Mouse (Mus musculus): ENCODE data around the gene Zfp445.

Gene Zfp445

DNA sequence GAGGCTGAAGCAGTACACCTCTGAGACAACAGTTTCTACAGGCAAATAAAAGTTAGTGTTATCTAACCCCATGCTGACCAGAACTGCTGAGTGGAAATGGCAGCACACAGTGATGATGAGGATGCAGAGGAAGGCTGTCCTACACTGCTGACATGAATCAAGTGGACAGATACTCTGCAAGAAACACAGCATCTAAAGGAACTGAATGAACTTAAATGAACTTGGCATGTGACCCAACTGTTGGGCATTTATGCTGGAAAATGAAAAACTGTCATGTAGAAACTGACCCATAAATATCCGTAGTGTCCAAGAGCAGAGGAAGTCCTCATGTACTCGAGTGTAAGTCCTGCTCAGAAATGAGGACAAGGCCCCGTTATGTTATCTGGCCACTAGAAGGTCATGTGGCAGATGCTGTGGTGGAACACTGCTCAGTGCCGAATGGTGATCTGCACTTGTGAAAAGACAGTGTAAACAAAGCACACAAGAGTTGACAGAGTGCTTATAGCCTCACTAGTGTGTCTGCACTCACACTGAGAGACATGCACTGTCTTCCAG lies 35.9 kb downstream of the Zfp445 start:
- no peak for DNase-seq

DNA sequence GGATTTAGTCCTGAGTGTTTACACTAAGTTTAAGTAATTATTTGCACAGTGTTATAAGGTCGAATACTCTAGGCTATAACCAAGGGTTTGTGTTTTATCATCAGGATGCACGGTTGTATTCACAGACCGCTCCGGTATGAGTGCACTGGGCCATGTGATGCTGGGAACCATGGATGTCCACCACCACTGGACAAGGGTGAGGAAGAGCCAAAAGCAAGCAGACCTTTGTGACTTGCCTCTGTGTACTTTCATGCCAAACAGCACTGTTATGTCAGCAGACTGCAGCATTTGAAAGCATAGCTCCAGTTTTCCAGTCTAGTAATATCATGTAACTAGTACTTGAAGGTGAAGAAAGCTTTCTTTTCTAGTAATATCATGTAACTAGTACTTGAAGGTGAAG lies 39.1 kb downstream of the Zfp445 start:
- no peak for DNase-seq

DNA sequence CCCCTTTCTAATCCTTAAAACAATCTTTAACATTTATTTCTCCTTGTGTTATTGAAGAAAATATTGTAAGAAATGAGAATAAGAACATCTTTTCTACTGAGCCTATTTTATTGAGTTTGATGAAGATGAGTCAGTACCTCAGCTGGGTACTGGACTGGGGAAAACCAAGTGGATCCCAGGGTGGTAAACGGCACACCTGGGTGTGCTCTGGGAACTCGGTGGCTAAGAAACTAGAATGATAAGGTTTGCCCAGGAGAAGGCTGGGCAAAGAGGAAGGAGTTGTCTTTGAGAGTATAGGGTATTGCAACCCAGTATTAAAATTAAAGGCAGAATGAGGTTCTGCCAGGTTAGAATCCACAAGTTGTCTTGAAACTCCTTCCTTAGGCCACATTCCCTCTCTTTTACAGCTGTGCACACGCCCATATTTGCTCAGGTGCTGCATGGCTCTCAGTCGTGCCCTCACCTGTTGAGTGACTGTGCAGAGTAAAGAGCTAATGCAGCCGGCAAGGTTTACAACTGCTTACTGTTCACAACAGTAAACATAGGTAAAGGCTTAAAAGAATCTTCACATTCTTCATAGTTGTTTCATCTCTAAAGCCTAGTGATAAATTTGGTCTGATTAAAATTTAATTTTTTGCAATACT lies 42.3 kb downstream of the Zfp445 start:
- DNase-seq = no peak

DNA sequence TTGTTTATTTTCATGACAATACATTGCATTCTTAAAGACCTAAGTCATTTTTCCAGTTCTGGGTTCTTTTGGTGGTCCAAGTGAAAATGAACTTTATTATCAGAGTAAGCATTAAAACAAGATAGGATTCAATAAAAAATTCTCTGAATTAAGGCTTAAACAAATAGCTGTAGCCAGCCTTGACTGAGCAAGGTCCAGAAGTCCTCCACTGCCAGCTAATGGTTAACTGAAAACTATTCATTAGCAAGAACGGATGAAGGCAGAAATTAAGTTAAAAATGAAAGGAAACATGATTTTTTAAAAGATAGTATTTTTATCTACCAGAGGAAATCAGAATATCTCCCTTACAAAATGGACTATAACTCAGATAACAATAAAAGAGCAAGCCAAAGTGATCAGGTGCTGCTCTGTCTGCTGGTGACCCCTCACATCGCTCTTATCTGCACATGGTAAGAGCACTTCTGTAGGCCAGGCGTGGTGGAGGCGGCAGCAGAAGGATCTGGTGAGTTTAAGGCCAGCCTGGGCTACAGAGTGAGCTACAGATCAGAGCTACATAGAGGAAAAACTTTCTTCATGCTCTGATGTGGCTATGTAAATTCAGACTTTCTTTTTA lies 50.5 kb downstream of the Zfp445 start:
- peak; percentile 21 for DNase-seq

DNA sequence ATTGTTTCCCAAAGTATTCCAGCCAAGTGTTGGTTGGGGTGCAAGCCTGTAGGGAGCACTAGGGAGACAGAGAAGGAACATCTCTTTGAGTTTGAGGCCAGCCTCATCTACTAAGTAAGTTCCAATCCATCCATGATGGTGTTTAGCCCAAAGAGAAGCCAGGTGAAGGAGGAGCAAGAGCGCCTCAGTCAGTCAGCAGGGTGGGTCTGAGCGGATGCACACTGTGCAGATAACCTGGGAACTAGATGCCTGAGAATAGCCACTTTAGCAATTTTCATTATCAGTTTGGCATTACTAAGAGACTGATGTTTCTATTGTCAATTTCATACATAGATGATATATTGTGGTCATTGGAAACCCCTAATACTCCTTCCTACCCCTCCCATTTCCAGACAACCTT lies 51.0 kb downstream of the Zfp445 start:
- no peak for DNase-seq

DNA sequence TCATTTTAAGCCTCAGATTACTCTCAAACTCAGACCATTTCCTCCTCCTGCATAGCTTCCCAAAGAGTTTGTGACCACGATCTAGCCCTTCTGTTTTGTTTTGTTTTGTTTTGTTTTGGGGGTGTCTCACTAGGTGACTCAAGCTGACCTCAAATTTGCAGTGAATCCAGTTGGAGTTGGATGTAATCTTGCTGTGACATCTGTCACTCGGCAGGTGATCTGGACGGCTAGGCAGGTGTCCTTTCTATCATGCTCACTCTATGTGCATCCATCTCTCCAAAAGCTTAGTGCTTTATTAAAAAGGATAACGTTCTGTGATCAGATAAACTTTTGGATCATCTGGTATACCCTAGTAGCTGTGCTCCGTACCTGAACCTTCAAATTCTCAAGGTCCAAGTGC lies 53.4 kb downstream of the Zfp445 start:
- DNase-seq = no peak

DNA sequence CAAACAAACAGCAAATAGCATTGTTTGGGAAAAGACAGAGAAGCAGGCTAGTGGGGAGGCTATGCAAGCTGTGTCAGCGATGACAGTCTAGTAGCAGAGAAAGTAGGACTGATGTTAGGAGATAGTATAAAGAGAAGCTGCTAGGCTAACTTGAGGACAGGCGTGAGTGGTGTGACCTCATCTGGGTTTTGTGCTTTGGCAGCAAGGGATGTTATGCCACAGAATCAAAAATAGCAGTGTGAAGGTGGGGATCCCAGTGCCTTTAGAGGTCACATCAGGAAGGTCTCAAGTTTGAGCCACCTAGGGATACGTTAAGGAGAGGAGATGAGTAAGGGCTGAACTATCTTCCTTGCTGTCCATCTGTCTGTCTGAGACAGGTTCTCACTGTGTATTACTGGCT lies 55.6 kb downstream of the Zfp445 start:
- no peak for DNase-seq

DNA sequence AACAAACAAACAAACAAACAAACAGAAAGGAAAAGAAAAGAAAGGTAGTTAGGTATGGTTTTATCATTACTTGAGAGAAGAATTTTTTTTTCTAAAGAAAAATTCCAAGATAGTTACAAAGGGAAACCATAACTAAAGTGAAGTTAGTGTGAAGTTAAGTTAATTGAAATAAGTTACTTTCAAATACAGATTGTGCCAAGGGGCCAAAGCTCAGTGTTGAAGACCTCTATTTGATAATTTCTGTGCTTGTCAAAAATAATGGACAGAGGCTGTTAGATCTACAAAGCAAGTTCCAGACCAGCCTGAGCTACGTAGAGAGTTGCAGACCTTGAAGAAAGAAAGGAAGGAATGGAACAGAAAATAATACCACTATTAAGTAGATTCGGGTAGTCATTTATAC lies 58.6 kb downstream of the Zfp445 start:
- no peak for DNase-seq

DNA sequence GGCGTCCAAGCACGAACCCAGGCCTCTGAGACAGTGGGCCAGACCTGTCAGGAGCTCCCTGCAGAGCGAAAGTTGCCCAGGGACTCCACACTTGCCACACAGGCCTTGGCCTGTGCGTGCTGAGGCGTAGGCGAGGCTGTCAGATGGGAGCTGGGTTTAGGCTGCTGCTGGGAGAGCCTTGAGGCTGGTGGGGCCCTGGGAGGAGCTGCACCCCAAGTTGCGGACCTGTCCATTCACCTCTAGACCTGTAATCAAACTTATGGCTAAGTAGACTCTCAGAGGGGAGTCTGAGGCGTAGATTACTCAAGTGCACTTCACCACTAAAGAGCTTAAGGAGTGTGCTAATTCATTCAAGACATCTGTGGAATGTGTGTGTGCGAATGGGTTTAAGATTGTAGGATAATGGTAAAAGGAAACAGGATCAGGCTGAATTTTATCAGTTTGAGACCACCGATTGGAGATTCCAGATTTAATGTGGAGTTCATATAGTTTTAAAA lies 59.9 kb downstream of the Zfp445 start:
- no peak for DNase-seq

DNA sequence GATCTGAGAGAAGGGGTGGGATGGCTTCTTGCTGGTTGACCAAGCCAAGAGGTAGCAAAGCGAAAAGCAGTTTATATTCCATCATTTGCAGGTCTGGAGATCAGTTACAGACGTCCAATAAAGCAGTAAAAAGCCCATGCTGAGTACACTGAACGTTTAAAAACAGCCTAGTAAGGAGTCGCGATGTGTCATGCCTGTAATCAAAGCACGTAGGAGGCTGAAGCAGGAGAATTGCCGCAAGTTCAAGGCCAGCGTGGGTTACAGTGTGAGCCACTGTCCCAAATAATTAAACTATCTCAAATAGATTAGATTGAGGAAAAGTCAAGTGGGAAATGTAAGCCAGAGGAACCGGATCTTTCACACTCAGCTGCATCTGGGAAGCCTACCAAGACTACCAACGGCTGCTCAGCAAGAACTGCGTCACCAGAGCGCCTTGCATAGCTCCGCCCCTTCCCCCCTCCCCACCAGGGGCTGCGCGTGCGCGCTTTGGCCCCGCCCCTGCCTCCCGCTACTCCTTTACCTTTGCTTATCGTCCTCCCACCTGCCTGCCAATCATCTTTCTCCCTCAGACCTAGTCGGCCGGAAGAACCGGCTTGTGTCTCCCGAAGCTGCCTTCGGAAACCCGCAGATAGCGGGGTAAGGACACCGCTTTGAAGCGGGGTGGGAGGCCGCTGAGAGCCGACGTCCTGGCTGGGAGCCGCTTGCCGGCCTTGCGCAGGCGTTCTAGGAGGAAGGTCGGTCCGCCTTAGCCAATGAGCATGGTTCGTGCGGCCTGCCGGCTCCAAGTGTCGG lies 60.6 kb downstream of the Zfp445 start, which contains the start of gene Tcaim:
Tcaim (plus strand) TSS at position 487 of the 792 bp plus-strand sequence.
- peak; percentile 91 for DNase-seq

All from kidney, adult 11 months (tissue).